Mouse (Mus musculus): ENCODE data around the gene Eif5a.

Gene Eif5a

GRCm38 (mm10) chr11:69876867-69877266 is 44.9 kb downstream of the Eif5a start:
- DNase-seq (ENCODE audit: low spot score in 2 of 2), result peak; percentile 71 to 72

- peak in 1 of 2 experiments; percentile 22 for DNase-seq (ENCODE audit: low spot score in 2 of 2)
Measured at GRCm38 (mm10) chr11:69876186-69876585, 45.6 kb downstream of the Eif5a start.

GRCm38 (mm10) chr11:69872451-69872850 is 49.3 kb downstream of the Eif5a start:
- DNase-seq (ENCODE audit: low spot score in 2 of 2), result no peak

GRCm38 (mm10) chr11:69871822-69872221 is 49.9 kb downstream of the Eif5a start:
- no peak for DNase-seq (ENCODE audit: low spot score in 2 of 2)

- DNase-seq (ENCODE audit: low spot score in 2 of 2), result no peak
Measured at GRCm38 (mm10) chr11:69870289-69871069, 51.3 kb downstream of the Eif5a start.

- no peak for DNase-seq (ENCODE audit: low spot score in 2 of 2)
Measured at GRCm38 (mm10) chr11:69867335-69867734, 54.4 kb downstream of the Eif5a start.

Data from right cerebral cortex, adult 2 months (tissue).